Mouse (Mus musculus): ENCODE results near the gene Nabp2. TPM values are rescaled to one million over a fixed set of nuclear protein-coding genes. Genes with fewer than 3 reads are reported as not detected.

The Nabp2 gene
- total RNA-seq, 2 experiments from 2014 or later: 41.0 to 42.8 TPM

DNA sequence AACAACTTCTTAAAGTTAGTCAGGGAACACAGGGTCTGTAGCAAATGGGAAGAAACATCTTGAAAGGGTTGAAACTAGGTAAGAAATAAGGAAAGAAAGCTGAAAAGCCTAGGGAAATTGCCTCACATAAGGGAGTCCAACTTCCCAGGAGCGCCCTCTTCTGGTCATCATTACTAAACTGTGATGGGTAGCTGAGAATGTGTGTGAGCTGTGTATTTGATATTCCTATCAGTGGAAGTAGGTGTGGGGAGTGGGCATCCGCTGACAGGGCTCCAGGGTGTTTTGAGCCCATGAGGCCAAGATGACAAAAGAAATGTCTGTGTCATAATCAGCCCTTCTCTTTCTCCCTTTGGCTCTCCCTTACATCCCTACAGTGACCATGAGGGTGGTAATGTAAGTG is 52.5 kb downstream of the Nabp2 start:
- peak; percentile 47 to 81 for DNase-seq

Small RNAs within 50 kb of the gene (microRNA-seq; reads per million reads assigned to microRNA genes)
- gene Gm25361 (0 reads per million in 2 experiments), gene Gm26308 (0 reads per million in 2 experiments), gene Mir6914 (0 reads per million in 2 experiments), gene Mir6915 (0.54 to 1.1 reads per million in 2 experiments), gene Mir8105 (1.5 to 1.6 reads per million in 2 experiments)

Other genes with a start within 250 kb of the Nabp2 start
- gene Rbms2, start 231.2 kb downstream of the Nabp2 start, total RNA-seq (2021): 100 to 1,000 TPM in 1 of 2 experiments, 10 to 100 TPM in 1; 78.1 to 100 TPM
- 1 to 10 TPM in 1 of 2 experiments, under 1 TPM in 1; 0.25 to 1.4 TPM for gene Gls2, start 217.0 kb downstream of the Nabp2 start, total RNA-seq (2021)
- gene Spryd4, start 199.7 kb downstream of the Nabp2 start, total RNA-seq (2021): 10 to 100 TPM; 37.9 to 45.9 TPM
- not detected for gene Mip, start 185.7 kb downstream of the Nabp2 start, total RNA-seq (2021)
- gene Timeless, start 179.4 kb downstream of the Nabp2 start, total RNA-seq (2021): 1 to 10 TPM; 6.0 to 7.3 TPM
- gene Apon, start 157.4 kb downstream of the Nabp2 start, total RNA-seq (2021): not detected
- not detected for gene Apof, start 142.8 kb downstream of the Nabp2 start, total RNA-seq (2021)
- gene Stat2, start 140.9 kb downstream of the Nabp2 start, total RNA-seq (2021): 10 to 100 TPM in 1 of 2 experiments, 1 to 10 TPM in 1; 8.3 to 11.3 TPM
- not detected for gene Il23a, start 112.7 kb downstream of the Nabp2 start, total RNA-seq (2021)
- 1 to 10 TPM; 4.5 to 6.0 TPM for gene Pan2, start 108.2 kb downstream of the Nabp2 start, total RNA-seq (2021)
- 10 to 100 TPM; 62.2 to 66.6 TPM for gene Cnpy2, start 89.0 kb downstream of the Nabp2 start, total RNA-seq (2021)
- gene Cs, start 73.8 kb downstream of the Nabp2 start, total RNA-seq (2021): 1,000 to 10,000 TPM; 1,006 to 1,090 TPM
- gene Coq10a, start 42.5 kb downstream of the Nabp2 start, total RNA-seq (2021): 100 to 1,000 TPM; 365 to 392 TPM
- gene Ankrd52, start 34.4 kb downstream of the Nabp2 start, total RNA-seq (2021): 10 to 100 TPM; 38.1 to 40.3 TPM
- gene Slc39a5, start 10.3 kb downstream of the Nabp2 start, total RNA-seq (2021): not detected
- 10 to 100 TPM; 16.6 to 17.2 TPM for gene Rnf41, start 165 bp upstream of the Nabp2 start, total RNA-seq (2021)
- 10 to 100 TPM; 75.4 to 75.8 TPM for gene Smarcc2, start 47.8 kb upstream of the Nabp2 start, total RNA-seq (2021)
- gene Myl6, start 82.7 kb upstream of the Nabp2 start, total RNA-seq (2021): 100 to 1,000 TPM; 253 to 273 TPM
- 1 to 10 TPM; 3.2 to 3.3 TPM for gene Myl6b, start 87.2 kb upstream of the Nabp2 start, total RNA-seq (2021)
- gene Esyt1, start 114.4 kb upstream of the Nabp2 start, total RNA-seq (2021): 10 to 100 TPM; 15.9 to 19.9 TPM
- 1 to 10 TPM; 7.7 to 8.2 TPM for gene Zc3h10, start 136.3 kb upstream of the Nabp2 start, total RNA-seq (2021)
- gene Rpl41, start 137.8 kb upstream of the Nabp2 start, total RNA-seq (2021): 1,000 to 10,000 TPM; 1,490 to 1,551 TPM
- gene Pa2g4, start 154.5 kb upstream of the Nabp2 start, total RNA-seq (2021): 10 to 100 TPM; 43.1 to 46.0 TPM
- 1 to 10 TPM; 6.4 to 8.6 TPM for gene Erbb3, start 178.2 kb upstream of the Nabp2 start, total RNA-seq (2021)
- gene Rps26, start 215.3 kb upstream of the Nabp2 start, total RNA-seq (2021): 100 to 1,000 TPM; 257 to 282 TPM
- 1 to 10 TPM; 1.7 to 1.8 TPM for gene Ikzf4, start 234.5 kb upstream of the Nabp2 start, total RNA-seq (2021)